Mouse (Mus musculus) C2C12 (cell line): ENCODE data around the gene Dll3.

Source experiments
- CTCF ChIP-seq: IDR thresholded peaks from one replicate; pipeline ENCODE4 v1.5.1; 2011; ENCODE audit not compliant: control insufficient read depth, insufficient read depth, insufficient read length
- MAX ChIP-seq: IDR thresholded peaks from one replicate; pipeline ENCODE4 v1.6.1; 2011; ENCODE audit warnings: mild to moderate bottlenecking, control low read depth
- MYOD1 ChIP-seq: IDR thresholded peaks from one replicate; pipeline ENCODE4 v1.6.1; 2011; ENCODE audit warnings: low read depth; ENCODE audit not compliant: control insufficient read depth, insufficient read length
- MYOG ChIP-seq: IDR thresholded peaks from one replicate; pipeline ENCODE4 v1.6.1; 2011; ENCODE audit not compliant: control insufficient read depth, insufficient read length; ENCODE audit errors: extremely low read depth
- USF1 ChIP-seq: IDR thresholded peaks from one replicate; pipeline ENCODE4 v1.6.1; 2011; ENCODE audit warnings: low read depth, mild to moderate bottlenecking, control low read depth, moderate library complexity

GRCm38 (mm10) chr7:28254591-28254990 lies 47.4 kb downstream of the Dll3 start:
- TF ChIP-seq USF1 (no peak), MAX (no peak), CTCF (no peak), MYOG (no peak), MYOD1 (no peak)
